Mouse (Mus musculus) thymus, adult 18-20 months (tissue): ENCODE data around the gene Scgb2b7.
"Not testable (repeated sequence)": the region's sequence is repeated elsewhere in the genome, so short reads cannot be mapped to it uniquely, and the experiment has no call there.

Experiments
- DNase-seq, 2 experiments: peaks; one replicate each; pipeline ENCODE4 v3.0.0; 2022; ENCODE audit warnings: mixed read lengths in 2 of 2

Scgb2b7 gene

DNA sequence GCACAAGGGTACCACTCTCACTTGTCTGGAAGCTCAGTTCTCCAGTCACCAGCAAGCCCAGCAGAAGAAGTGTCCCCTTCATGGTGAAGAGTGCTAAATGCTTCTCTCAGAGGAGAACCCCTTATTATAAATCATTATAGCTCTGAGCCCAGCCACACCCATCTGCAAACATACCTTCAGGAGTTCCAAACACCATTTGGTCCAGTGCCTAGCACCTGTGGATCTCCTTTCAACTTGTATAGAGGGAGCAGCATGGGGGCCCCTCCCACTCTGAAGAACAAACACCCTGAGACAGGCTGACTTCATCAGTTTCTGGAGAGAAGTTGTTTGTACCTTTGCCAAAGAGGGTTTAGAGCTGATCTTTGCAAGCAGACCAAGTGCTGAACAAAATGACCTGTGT lies at the start of gene Scgb2b7:
TSS of gene Scgb2b7 (minus strand) at position 101 of the 400 bp plus-strand sequence.
- DNase-seq = not testable (repeated sequence)

DNA sequence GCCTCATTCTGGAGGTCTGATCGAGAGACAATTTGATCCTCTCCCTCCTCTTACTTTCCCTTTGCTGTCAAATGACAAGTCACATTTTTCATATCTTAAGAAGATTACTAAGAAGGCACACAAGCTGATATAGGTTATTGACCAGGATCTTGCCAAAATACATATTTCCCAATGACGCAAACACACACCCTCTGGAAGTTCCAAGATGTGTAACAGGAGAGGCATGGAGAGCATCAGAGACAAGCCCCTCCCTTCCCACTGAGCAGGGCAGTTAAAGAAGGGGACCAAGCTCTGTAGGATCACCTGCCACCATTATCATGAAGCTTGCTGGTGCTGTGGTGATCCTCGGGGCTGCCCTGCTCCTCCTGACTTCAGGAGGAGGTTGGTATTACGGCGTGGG lies 6.8 kb upstream of the Scgb2b7 start, which contains the start of gene Scgb1b7:
TSS of gene Scgb1b7 (plus strand) at position 301 of the 400 bp plus-strand sequence.
- not testable (repeated sequence) for DNase-seq
